Mouse (Mus musculus) ES-CJ7 (cell line): ENCODE data around the gene Lyzl6.

Experiments used
- DNase-seq: peaks from one replicate; pipeline ENCODE4 v3.0.0; 2011; ENCODE audit warnings: low read depth, low spot score

Lyzl6 gene

DNA sequence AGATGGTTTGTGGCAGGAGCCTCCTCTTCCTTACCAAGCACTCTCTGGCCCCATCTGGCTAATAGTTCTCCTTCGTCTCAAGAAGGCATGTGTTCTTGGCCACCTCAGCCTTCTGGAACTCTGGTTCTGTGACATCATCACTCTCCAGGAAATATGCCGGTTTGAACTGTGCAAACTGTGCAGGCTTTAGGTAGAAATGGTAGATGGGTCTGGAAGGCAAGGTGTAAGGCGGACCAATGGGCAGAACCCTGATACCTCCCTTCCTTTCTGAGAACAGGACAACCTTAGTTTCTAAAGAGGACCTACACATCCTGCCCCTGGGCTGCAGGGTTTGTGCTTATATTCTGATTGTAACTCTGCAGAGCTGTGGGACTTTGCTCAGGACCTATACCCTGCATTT lies at the start of gene Lyzl6:
Gene Lyzl6, minus strand, starts transcription at position 101 of the 400 bp plus-strand sequence.
- DNase-seq: no peak

- no peak for DNase-seq
Observed at GRCm38 (mm10) chr11:103686706-103687105, 48.0 kb upstream of the Lyzl6 start.

DNA sequence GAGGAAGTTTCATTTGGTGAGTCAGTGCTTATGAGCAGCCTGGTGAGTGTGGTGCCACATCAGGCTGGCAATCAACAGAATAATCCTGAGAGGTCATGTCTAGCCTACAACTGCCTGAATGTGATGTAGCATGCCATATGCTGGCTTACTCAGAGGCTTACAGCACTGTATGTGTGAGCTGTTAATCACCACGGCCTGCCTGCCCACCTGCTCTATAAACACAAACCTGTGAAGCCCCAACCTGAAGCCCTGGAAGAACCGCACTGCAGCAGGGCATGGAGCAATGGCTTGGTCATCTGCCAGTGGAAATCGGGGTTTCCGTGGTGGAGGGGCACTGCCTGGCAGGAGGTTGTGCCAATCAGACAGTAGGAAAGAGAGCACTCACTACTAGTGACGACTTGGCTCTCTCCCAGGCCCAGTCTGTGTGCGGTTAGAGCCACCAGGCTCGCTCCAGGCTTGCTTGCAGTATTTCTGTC lies 46.6 kb upstream of the Lyzl6 start:
- no peak for DNase-seq

- DNase-seq: no peak
Observed at GRCm38 (mm10) chr11:103683667-103684334, 45.1 kb upstream of the Lyzl6 start.

GRCm38 (mm10) chr11:103677042-103677441 lies 38.4 kb upstream of the Lyzl6 start:
- DNase-seq: peak; percentile 56

GRCm38 (mm10) chr11:103675556-103675955 lies 36.9 kb upstream of the Lyzl6 start:
- DNase-seq: peak; percentile 79

GRCm38 (mm10) chr11:103666907-103667426 lies 28.3 kb upstream of the Lyzl6 start:
- DNase-seq: no peak

DNA sequence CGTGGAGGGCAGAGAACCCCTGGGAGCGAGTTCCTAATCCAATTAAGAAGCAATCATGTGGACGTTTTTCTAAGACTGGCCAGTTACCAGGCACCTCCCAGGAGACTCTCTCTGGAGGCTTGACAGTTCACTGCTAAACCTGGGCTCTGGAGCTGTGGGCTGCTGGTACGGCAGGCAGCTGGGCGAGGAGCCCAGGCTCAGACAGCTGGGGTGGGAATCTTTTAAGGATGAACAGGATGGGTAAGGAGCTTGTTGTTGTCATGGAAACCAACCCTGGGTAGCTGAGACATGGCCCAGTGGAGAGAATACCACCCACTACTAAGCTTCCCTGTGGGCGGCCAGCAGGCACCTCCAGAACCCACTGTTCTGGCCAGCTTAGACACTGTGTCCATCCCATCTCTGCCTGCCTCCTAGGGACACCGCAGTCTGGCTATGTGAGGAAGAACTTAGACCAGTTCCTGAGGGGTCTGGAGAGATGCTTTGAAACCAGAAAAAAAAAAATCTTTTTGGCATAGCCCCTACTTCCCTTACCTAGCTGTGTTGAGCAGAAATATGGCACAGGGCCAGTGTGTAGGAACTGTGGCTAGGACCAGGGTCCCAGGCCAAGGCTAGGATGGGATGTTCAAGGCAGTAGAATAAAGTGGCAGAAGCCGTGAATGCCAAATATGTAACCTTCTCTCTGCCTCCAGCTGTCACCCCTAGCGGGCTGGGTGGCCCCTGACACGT lies 27.7 kb upstream of the Lyzl6 start:
- no peak for DNase-seq

DNA sequence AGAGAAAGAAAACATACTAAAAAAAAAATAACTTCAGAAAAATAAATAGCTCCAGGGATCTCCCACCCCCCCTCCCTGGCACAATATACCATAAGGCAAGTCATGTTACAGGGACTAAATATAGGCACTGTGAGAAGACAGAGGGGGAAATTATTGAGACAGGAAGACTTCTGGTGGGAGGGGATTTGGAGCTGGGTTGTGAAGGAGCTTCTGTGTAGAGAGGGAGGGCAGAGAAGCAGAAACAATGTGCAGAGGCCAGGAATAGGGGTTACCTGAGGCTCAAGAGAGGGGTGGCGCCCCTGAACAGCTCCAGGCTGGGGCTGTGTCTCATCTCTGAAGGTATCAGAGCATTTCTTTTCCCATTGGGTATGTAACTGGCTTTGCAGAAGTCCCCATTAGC lies 27.0 kb upstream of the Lyzl6 start:
- no peak for DNase-seq

GRCm38 (mm10) chr11:103663119-103663518 lies 24.4 kb upstream of the Lyzl6 start:
- no peak for DNase-seq

DNA sequence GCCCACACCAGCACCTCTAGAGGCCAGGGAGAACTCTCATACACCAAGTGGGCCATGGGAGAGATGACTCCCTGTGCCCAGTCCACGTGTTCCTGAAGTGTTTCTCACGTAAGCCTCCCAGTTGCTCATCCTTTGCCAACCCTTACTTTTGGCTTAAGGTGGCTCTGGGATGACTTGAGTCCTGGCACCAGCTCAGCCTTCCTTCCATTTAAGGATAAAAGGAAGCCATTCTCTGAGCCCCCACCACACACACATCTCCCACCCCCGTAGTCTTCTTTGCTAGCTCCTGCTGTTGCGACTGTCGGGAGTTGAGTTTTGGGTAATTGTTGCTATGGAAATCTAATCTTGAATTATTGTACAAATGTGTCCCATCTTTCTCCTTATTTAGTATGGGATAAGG lies 23.9 kb upstream of the Lyzl6 start:
- DNase-seq: no peak

DNA sequence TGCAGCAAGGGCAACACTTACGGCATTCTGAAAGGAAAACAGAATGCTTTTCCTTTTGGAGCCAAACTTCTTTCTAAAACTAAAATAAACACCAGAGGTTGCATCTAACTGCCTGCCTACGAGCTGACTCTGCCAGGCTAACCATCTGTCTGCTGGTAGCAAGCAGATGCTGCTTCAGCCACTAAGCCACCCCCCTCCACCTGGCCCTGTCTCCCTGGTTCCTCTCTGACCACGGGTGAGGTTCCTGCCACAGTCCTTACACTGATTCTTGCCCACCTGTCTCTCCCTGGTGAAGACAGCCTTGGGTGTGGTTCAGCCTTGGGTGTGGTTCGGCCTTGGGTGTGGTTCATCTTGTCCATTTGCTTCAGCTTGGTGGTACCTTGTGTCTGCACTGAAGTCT lies 23.2 kb upstream of the Lyzl6 start:
- DNase-seq: no peak

GRCm38 (mm10) chr11:103658189-103658588 lies 19.5 kb upstream of the Lyzl6 start:
- no peak for DNase-seq

DNA sequence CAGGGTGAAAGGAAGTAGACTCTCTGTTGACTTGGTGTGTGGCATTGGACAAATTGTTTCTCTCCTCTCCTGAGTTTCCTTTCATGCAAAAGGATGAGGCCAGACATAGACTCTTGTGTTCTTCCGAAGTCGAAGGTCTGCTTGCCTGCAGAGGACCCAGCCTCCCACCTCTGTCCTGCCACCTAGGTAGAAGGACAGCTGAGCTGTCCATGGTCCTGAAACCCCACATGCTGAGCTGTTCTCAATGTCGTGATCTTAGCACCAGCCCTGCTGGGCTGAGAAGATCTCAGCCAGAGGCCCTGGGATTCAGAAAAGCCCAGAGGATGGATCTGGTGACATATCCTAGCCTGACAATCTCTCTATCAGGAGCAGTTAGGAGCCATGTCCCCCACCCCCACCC lies 17.8 kb upstream of the Lyzl6 start:
- DNase-seq: peak; percentile 69

GRCm38 (mm10) chr11:103653359-103653965 lies 14.8 kb upstream of the Lyzl6 start:
- DNase-seq: no peak

- no peak for DNase-seq
Observed at GRCm38 (mm10) chr11:103651426-103651825, 12.7 kb upstream of the Lyzl6 start.

DNA sequence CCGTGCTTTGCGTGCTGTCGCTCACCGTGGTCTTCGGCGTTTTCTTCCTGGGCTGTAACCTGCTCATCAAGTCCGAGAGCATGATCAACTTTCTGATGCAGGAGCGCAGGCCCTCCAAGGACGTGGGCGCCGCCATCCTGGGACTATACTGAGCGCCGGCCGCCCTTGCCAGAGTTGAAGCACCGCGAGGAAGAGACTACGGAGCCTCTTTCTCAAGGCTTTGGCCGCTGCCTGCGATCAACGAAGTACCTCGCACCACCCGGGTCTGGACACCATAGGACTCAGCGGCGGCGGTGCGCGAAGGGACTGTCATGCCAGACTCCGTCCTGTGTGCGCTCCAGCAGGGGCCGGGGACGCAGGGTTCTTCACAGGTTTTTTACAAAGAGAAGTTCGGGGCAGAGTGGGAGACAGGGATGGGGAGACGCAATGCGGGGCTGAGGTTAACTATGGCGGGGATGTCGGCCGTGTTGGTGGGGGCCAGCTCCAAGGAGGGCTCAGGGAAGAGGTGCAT lies 11.3 kb upstream of the Lyzl6 start:
- peak; percentile 19 for DNase-seq

DNA sequence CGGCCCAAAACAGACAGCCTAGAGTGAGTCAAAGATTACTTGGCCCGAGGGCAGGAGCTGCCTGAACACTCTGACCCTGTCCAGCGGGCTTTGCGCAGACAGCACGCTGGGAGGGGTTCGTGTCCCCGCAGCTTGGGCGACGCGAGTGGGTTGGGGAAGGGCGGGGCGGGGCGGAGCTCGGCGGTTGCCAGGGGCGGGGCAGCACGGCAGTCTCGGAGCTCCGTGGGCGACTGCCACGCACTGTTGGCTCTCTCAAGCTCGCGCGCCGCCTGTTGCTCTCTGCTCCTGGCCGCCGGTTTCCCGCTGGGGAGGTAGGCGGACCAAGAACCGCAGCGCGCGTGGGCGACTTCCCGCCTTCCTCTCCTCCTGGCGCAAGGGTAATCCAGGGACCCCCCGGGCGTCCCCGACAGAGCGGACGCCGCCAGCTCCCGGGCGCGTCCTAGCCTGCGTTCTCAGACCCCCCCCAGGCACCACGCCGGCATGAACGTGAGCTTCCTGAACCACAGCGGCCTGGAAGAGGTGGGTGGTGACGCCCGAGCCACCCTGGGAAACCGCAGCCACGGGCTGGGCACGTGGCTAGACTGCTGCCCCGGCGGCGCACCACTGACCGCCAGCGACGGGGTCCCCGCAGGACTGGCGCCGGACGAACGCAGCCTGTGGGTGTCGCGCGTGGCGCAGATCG lies 10.8 kb upstream of the Lyzl6 start, which contains the start of gene Rprml:
Gene Rprml, plus strand, starts transcription at position 270 of the 682 bp plus-strand sequence.
- peak; percentile 20 for DNase-seq

DNA sequence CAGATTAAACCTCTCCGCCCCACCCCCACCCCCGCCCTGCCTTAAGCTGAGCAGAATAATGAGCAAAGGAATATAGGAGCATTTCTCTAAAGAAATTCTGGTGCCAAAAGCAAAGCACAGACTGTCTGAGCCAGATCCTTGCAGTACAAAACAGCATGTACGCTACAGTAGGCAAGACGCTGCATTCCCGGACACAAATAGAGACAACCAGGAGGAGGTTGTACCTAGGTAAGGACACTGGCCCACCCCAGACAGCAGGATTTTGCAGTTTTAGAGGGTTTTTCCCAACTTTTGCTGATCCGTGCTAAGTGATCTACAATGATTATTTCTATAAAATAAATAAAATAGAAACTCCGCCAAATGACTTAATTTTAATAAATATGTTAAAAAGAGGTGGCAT lies 10.0 kb upstream of the Lyzl6 start:
- DNase-seq: no peak

GRCm38 (mm10) chr11:103647921-103648620 lies 9.4 kb upstream of the Lyzl6 start:
- DNase-seq: peak; percentile 22

DNA sequence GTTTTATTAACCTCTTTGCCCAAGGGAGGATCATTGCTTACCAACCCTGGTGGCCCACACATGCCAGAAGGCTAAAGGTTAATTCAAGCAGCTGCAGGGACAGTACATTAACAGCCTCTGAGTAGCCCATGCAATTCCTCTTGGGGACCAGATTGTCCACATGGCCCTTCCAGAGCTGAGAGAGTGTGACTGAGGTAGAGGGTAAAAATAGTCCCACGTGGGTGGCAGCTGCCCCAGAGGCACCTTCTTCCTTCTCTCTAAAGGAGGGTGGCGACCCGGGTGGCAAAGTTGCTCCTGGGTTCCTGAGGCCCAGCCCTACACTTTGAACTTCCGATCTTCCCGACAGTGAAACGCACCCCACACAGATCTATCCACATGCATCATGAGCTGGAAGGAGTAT lies 7.6 kb upstream of the Lyzl6 start:
- no peak for DNase-seq
